Mouse (Mus musculus): ENCODE measurements around the gene Smg9. TPM values are rescaled to one million over a fixed set of nuclear protein-coding genes. Genes with fewer than 3 reads are reported as not detected.

Gene Smg9
- total RNA-seq, 1 experiment from 2014 or later: 25.2 TPM

DNA sequence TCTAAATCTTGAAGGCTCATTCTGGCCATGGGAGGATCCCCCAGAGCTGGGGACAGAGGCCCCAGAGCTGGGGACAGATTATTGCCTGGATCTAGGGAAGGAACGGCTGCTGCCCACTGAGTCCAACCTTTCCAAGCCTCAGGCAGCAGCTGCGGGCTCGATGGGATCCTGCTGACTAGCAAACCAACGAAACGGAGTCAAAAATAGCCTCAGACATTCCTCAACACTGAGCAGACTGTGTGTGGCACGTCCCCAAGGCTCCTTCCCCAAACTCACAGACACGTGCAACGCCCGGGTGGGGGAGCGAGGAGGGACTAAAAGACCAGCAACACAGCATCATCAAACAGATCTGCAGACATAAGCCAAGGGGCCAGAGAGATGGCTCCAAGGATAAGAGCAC is 38.6 kb downstream of the Smg9 start:
- ATAC-seq (replicated peaks; ENCODE audit: low read depth, poor library complexity, severe bottlenecking): no peak

DNA sequence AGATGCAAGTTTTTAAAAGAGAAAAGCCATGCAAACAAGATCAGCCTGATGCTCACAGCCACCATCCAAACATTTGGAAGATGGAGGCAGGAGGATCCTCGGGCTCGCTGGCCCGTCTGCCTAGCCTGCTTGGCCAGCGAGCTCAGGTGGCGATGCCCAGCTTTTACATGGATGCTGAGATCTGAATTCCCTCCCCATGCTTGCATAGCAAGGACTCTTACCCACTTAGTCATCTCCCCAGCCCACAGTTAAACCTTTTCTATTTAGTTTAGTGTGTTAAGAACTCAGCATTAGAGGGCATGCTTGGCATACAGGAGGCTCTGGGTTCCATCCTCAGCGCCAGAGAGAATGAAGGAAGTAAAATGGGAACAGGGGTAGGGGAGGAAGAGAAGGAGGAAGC is 39.8 kb downstream of the Smg9 start:
- no peak for ATAC-seq (replicated peaks; ENCODE audit: low read depth, poor library complexity, severe bottlenecking)

DNA sequence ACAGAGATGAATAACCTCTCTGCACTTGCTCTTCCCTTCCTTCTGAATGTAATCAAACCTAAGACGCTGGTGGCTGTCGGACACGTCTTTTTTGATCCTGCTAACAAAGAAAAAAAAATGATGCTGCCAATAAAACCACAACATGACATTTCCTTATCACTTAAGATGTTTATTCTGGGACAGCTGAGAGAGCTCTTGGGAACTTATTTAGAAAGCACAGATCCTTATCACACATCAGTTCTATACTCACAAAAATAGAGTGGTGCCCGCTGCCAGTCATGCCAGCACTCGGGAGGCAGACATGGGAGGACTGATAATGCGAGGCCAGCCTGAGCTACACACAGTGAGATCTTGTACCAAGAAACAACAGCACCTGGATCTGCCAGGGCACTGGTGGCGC is 40.5 kb downstream of the Smg9 start:
- no peak for ATAC-seq (replicated peaks; ENCODE audit: low read depth, poor library complexity, severe bottlenecking)

DNA sequence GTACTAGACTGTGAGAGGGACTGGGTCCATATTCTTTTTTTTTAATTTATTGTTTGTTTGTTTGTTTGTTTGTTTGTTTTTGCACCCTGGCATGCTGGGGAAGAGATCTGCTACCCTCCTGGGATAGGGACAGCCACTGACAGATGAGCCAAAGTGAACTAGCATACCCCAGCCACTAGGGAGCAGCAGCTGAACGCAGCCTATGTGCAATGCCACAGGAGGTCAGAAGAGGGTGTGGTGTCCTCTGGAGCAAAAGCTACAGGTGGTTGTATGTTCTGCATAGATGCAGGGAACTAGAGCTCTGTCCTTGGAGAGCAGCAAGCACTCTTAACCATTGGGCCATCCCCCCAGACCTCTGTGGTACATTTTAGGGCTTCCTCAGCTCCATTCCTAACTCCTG is 42.4 kb downstream of the Smg9 start:
- ATAC-seq (replicated peaks; ENCODE audit: low read depth, poor library complexity, severe bottlenecking): peak; percentile 94

DNA sequence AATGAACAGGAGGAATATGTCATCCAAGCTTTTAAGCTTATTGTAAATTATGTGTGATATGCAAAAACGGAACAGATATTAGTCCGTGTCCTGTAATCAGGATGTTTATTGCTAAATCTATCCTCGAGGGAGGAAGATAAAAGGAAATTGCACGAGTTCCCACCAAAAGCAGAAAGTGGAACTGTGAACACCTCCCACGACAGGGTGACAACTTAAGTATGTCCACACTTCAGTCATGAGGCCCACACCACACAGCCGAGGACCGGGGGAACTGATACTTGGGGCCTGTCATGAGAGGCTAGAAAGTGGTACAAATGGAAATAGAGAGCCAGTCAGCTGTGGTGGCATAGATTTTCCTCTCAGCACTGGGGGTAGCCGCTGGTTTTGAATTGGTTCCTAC is 42.9 kb downstream of the Smg9 start:
- peak; percentile 68 for ATAC-seq (replicated peaks; ENCODE audit: low read depth, poor library complexity, severe bottlenecking)

DNA sequence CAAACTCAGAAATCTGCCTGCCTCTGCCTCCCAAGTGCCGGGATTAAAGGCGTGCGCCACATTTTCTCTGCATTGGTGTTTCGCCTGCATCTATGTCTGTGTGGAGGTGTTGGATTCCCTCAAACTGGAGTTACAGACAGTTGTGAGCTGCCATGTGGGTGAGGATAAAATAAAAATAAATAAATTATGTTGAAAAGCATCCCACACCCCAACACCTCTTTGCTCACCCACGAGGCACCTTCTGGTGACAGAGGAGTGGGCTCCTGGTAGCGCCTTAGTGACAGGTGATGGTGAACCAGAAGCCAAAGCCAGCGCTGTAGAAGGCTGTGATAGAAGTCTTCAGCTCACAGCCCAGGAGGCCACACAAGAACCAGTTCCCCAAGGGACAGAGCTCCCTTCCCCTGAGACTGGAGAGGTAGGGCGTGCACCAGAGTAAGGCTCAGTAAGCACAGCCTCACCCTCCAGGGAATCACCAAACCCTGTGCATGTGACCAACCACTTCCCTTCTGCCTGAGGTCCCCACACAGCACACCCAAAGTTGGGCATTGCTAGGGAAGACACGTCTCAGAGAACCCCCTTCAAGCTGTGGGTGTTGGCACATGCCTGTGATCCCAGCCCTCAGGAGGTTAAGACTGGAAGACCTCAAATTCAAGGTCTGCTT is 46.0 kb downstream of the Smg9 start:
- ATAC-seq (replicated peaks; ENCODE audit: low read depth, poor library complexity, severe bottlenecking): peak; percentile 54

DNA sequence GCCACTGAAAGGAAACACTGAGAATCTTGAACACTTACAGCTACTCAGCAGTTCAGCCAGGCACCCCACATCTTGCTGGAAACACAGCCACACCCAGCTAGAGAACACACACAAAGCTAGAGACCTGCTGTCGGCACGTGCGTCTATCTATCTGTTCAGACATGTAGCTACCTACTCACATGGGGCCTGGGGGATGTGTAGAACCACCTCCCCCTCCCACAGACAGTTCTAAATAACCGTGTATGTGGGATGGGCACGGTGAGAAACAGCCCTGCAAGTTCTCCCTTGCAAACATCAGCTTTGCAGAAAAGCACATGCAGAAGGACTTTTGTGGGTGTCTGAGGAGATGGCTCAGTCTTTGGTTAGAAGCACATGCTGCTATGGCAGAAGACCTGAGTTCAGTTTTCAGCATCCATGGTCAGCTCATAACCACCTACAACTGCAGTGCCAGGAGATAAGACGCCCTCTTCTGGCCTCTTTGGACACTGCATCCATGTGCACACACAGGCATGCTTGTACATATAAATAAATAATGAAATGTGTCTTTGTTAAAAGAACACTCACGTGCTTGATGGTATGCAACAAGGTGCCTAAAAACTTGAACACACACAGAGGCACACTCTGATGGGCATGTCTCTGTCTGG is 47.4 kb downstream of the Smg9 start:
- ATAC-seq (replicated peaks; ENCODE audit: low read depth, poor library complexity, severe bottlenecking): no peak

DNA sequence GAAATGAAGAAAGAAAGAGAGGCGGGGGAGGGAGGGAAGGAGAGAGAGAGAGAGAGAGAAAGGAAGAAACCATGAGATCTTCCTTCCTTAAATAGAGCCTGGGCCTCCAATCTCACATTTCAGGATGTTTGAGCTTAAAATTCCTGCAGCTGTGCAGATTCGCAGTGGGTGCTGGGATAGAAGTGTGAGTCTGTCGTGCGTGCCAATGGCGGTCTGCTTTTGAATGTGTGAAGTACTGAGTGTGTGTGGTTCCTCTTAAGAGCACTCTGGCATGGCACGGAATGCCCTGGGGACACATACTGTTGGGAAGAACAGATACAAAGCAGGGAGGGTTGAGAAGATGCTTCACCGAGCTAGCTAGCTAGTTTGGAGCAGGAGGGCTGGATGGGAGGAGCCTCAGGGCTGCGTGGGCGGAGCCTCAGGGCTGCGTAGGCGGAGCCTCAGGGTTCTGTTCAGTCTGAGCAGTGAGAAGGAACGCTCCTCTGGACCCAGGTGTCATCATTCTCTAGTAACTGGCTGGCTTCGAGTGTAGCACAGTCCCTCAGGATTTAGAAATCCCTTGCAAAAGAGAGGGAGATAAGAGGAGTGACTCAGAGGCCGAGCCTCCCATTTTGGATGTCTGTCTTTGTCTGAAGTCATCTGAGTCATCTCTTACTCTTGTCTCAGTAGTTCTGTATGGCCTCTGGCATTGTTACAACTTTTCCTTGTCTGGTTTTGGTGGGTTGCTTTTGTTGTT is 49.5 kb downstream of the Smg9 start:
- no peak for ATAC-seq (replicated peaks; ENCODE audit: low read depth, poor library complexity, severe bottlenecking)

DNA sequence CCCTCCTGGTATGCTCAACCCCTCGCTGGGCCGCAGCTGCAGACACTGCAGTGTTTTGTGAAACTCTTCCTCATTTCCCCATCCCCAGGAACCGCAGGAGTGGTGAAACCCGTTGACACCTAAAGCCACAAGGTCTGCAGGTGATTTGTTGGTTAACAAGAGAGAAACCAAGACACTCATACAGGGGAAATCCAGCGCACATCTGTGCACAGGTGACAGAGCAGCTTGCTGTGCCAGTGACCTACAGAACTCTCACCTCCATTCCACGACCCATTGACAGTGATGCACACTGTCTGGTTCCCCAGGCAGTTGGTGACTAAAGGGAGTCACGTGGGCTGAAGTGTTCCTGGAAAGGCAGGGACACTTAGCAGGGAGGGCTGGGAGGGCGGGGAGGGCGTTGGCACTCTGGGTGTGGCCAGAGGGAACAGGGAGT is 51.2 kb downstream of the Smg9 start:
- peak; percentile 59 for ATAC-seq (replicated peaks; ENCODE audit: low read depth, poor library complexity, severe bottlenecking)

DNA sequence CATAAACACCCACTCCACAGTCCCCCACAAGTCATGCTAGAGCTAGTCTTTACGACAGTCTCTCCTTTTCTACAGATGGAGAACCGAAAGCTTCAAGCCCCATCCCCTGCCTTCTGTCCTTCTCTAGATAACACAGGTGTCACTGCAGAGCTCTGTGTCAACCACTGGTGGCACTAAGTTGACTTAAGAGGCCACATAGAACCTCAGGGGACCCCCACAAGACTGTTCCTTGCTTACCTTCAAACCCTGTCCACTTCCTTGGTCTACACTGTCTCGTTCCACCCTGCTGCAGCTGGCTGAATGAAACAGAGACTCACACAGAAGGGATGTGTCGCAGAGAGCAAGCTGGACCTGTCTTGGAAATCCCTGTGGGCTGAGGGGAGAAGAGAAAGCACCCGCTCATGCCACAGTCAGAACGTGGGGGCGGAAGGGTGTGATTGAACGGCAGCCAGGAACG is 52.5 kb downstream of the Smg9 start, which contains the start of gene Irgc1:
TSS of gene Irgc1 (minus strand) at position 443 of the 457 bp plus-strand sequence.
- ATAC-seq (replicated peaks; ENCODE audit: low read depth, poor library complexity, severe bottlenecking): peak; percentile 27

DNA sequence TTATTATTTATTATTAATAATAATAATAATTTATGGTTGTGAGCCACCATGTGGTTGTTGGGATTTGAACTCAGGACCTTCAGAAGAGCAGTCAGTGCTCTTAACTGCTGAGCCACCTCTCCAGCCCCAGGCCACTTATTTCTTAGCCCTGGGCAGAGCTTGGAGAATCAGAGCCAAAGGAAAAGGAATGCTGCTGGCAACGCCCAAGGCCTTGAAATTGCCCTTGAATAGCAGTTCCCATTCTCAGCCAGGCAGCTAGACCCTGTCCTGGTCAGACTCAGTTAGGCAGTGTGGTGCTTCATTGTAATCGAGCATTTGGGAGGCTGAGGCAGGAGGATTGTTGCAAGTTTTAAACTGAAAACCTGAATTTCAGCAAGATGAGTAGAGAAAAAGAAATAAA is 54.8 kb downstream of the Smg9 start:
- ATAC-seq (replicated peaks; ENCODE audit: low read depth, poor library complexity, severe bottlenecking): no peak

DNA sequence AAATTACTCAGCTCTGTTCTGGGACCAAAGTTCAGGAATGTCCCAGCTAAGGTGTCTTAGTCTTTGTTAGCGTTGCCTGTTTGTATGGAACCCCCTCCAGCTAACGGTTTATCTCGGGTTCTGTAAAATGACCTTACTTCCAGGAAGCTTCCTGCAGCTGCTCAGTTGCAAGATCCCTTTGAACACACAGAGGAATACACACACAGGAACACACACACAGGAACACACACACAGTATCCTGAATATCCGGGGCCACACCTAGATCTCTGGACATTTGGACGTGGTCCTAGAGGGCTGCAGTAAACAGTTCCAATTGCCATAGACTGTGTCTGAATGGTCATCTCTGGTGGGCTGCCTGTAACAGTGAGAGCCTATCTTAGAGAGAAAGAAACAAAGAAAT is 56.3 kb downstream of the Smg9 start:
- ATAC-seq (replicated peaks; ENCODE audit: low read depth, poor library complexity, severe bottlenecking): no peak

DNA sequence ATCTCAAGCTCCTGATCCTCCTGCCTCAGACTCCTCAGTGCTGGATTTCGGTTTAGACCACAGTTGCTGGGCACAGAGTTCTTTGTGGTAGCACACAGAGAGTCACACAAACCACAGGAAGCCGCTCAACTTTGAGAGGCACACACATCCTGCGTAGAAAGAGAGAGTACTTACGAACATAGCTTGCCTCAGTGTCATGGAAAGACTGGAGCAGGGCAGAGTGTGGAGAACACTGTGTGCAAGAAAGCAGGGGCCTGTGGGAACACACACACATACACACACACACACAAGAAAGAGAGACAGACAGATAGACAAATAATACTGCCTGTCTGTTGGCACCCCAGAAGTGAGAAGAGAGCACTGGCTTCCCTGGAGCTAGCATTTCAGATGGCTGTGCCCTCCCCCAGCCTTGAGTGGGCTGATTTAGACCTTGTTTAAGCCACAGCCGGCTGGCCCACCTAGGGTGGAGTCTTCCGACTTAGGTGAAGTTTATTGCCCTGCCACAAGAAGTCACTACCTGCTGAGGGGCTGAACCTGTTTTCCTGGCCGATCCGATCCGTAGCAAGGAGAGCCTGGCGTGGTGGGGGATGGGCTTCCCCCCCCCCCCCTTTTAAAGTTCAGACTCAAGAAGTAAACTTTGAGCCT is 58.4 kb downstream of the Smg9 start:
- peak; percentile 86 for ATAC-seq (replicated peaks; ENCODE audit: low read depth, poor library complexity, severe bottlenecking)

DNA sequence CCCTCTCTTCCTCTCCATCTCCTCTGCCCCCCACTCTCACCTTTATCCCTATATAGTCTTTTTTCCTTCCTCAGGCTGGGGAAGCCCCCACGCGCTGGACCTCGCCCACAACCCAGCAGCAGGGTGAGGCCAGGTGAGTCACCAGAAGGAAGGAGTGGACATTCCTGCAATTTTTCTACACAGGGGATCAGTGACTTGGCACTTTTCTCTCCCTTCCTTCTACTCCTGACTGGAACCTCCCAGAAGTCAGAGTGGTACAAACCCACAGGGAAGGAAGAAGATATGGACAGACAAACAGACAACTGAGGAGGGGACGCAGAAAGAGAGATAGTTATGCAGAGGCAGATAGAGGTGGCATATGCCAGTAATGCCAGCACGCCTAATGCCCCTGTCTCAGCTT is 60.0 kb downstream of the Smg9 start:
- no peak for ATAC-seq (replicated peaks; ENCODE audit: low read depth, poor library complexity, severe bottlenecking)

DNA sequence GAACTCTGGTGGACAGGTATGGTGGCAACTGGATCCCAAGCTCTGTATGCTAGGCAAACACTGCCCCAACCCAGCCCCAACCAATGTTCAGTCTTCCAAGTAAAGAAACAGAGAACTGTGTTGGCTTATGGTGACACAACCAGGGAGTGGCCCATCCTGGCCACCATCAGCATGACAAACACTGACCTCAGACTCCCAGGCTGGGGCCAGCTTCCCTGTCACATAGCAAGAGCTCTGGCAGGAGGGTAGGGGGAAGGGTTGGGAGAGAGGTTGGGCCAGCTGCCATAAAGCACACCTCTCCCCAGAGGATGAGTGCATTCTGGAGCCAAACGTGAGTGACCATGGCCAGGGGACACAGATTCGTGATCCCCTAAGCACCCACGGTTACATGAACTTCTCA is 60.4 kb downstream of the Smg9 start:
- ATAC-seq (replicated peaks; ENCODE audit: low read depth, poor library complexity, severe bottlenecking): no peak

DNA sequence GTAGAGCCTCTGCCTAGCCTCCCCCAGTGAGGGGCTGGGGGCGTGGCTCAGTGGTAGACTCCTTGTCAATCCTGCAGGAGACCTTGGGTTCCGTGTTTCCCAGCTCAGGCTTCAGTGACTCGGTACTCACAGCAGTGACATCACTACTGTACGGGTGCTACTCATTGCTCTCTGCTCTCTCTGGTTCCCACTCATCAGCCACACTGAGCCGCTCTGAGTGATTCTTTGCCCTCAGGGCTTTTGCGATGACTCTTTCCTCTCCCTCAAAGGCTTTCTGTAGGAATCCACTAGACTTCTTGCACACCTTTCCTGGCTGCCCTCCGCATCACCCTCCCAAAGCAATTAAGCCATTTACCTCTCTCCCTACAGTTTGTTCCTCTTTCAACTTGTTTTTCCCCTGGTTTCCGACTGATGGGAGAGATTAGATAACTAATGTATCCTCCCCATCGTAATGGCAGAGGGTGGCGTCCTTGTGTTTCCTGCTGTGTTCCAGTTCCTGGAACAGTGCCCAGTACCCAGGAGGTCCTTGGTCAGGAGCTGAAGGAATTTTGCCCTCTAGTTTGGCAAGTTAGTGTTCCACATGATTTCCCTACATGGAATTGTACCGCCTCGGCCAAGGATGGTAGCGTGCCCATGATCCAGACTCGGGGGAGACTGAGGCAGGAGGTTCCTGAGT is 62.1 kb downstream of the Smg9 start:
- ATAC-seq (replicated peaks; ENCODE audit: low read depth, poor library complexity, severe bottlenecking): peak; percentile 9; the same call in 1 of the 2 replicates

DNA sequence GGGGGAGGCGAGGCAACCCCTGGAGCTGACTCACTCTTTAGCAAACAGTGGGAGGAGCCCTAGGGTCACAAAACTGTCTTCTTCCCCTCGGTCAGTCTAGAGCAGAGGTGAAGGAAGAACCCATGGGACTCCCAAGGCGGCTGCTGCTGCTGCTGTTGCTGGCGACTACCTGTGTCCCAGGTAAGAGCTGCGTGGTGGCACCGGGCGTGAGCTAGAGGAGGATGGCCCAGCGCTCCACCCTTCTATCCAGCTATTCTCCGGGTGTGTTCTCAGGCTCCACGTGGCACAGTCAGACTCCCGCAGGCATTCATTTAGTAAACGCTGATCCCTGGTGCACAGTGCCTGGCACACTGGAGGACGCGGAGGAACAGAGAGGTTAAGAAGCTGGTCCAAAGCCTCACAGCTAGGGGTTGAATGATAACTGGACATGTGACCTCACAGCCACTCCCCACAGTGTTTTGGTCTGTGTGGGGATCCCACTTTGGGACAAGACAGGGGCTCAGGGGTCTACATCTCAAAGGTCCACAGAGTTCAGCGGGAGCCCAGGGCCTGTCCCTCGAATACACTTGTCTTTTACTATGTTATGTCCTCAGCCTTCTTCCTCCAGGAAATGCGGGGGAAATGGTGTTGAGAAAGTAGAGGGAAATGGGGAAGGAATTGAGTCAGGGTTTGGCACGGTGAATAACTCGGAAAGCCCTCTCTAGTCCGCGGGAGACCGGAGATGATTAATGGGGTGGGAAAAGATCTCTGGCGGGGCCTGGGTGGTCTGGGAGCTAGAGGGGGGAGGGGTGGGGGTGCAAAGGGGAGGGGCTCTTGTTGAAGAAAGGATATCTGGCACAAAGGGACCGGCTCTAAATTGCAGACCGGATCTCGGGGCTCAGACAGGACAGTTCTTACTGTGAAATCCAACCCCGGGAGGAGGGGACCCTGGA is 63.2 kb downstream of the Smg9 start, which contains the start of gene Plaur:
TSS of gene Plaur (plus strand) at position 97 of the 932 bp plus-strand sequence.
- peak; percentile 46 for ATAC-seq (replicated peaks; ENCODE audit: low read depth, poor library complexity, severe bottlenecking)

DNA sequence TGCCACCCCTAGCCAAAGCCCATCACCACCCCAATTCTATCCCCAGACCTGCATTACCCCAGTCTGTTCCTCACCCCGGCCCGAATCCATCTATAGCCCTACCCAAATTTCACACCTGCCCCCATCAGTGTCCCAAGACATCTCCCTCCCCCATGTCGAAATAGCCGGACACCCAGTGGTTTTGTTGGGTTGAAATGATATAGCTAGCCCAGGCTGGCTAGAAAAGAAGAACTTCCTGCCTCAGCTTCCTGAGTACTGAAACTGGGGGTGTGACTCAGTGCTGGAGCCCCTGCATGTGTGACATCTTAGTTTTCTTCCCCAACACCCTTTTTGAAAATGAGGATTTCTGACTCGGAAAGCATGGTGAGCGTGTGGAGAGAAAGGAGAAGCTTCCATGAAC is 67.4 kb downstream of the Smg9 start:
- no peak for ATAC-seq (replicated peaks; ENCODE audit: low read depth, poor library complexity, severe bottlenecking)

DNA sequence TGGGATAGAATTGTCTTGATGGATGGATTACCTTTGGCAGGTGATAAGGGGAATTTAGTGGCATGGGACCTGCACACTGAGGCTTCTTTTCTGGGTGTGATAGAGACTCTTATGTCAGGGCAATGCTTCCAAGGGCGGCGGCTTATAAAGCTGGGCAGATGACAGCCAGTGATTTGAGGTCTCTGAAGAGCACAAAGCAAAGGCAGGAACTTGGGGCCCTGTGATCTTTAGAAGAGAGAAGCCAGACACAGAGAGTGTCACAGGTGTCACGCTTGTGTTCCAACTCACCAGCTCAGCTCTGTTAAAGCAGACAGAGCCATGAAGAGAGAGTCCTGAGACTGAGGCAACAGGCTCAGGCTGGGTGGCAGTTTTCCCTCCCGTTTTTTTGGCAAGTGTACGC is 68.5 kb downstream of the Smg9 start:
- no peak for ATAC-seq (replicated peaks; ENCODE audit: low read depth, poor library complexity, severe bottlenecking)
